Comparison of ENCODE assay signal across 19 mouse cellular contexts in genomic region chr4:48461060-48461459, GRCm38 (mm10).
"Had no signal": no experiment of that assay in that cellular context is flagged by ENCODE, and none has a peak within 500 bp of the region (broad histone marks: within the 10 kb centered on the region; RNA-seq: fewer than 3 reads in every experiment).

No protein-coding gene starts in this region.

- H3K9me3 ChIP-seq: liver, embryonic 15.5 days; midbrain, embryonic 10.5 days; midbrain, embryonic 13.5 days; midbrain, embryonic 15.5 days; neural tube, embryonic 13.5 days; neural tube, embryonic 15.5 days had no signal

- DNase-seq: lung, adult 18-20 months; lung, embryonic 14.5 days; lung, postnatal 10 days; lung, postnatal 4 days; retina, postnatal 1 day; right cerebral cortex, adult 18-20 months; right cerebral cortex, postnatal 25 days; right cerebral cortex, postnatal 4 days; spleen, adult 18-20 months; thymus, adult 2 months; thymus, postnatal 25 days; thymus, postnatal 4 days had no signal

- H3K27ac ChIP-seq: liver, embryonic 15.5 days; midbrain, embryonic 10.5 days; midbrain, embryonic 13.5 days; midbrain, embryonic 15.5 days; neural tube, embryonic 13.5 days; neural tube, embryonic 15.5 days had no signal

- H3K4me1 ChIP-seq: liver, embryonic 15.5 days; midbrain, embryonic 10.5 days; midbrain, embryonic 13.5 days; midbrain, embryonic 15.5 days; neural tube, embryonic 13.5 days; neural tube, embryonic 15.5 days had no signal

- H3K4me2 ChIP-seq: liver, embryonic 15.5 days; lung, embryonic 14.5 days; midbrain, embryonic 13.5 days; midbrain, embryonic 15.5 days; neural tube, embryonic 13.5 days; neural tube, embryonic 15.5 days had no signal

- ATAC-seq: midbrain, embryonic 13.5 days; midbrain, embryonic 15.5 days had no signal

- H3K9ac ChIP-seq: liver, embryonic 15.5 days; lung, embryonic 14.5 days; midbrain, embryonic 13.5 days; midbrain, embryonic 15.5 days; neural tube, embryonic 13.5 days; neural tube, embryonic 15.5 days had no signal

- H3K27me3 ChIP-seq: liver, embryonic 15.5 days; midbrain, embryonic 13.5 days; midbrain, embryonic 15.5 days; neural tube, embryonic 13.5 days; neural tube, embryonic 15.5 days had no signal

- H3K4me3 ChIP-seq: liver, embryonic 15.5 days; midbrain, embryonic 10.5 days; midbrain, embryonic 13.5 days; midbrain, embryonic 15.5 days; myocyte; neural tube, embryonic 13.5 days; neural tube, embryonic 15.5 days had no signal
